Mouse (Mus musculus): Measurements from ENCODE around the gene Gm5483.
"Not testable (repeated sequence)": the region's sequence is repeated elsewhere in the genome, so short reads cannot be mapped to it uniquely, and the experiment has no call there.

Gene Gm5483

DNA sequence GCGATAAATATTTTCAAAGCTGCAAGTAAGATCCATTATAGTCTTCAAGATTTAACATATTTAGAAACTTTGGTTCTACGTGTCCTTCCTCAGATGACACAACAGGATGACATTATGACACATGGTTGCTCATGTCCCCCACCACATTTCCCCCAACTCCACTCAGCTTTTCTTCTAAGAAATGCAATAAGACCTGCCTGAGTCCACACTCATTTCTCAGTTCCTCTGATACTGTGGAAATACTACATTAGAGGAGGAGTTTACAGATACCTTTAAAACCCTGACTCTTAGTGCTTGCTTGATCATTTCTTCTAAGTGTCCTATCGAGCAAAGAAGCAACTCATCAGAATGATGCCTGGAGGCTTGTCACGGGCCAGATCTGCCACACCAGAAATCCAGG lies at the start of gene Gm5483:
Gene Gm5483, plus strand, starts transcription at position 301 of the 400 bp plus-strand sequence.
- not testable (repeated sequence) for DNase-seq (ENCODE audit: low spot score)

- no peak for DNase-seq (ENCODE audit: low spot score)
Observed at GRCm38 (mm10) chr16:36138201-36138600, 45.8 kb upstream of the Gm5483 start.

DNA sequence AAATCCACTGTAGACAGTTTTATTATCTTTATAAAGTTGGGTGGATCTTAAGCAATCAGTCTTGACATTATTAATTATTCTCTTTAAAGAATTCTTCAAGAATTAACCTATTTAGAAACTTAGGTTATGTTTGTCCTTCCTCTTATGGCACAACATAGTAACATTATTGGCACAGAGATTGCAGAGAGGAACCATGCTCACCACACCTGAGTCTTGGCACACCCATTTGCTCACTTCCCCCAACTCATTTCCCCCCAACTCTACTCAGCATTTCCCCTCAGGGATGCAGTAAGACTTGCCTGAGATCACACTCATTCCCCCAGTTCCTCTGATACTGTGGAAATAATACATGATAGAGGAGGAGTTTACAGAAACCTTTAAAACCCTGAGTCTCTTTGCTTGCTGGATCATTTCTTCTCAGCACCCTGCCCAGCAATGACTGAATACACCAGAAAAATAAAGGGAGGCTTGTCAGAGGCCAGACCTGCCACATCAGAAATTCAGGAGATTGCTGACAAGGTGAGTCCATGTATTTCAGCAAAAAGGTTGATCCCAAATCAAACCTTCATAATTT lies 27.5 kb upstream of the Gm5483 start, which contains the start of gene Stfa2l1:
Gene Stfa2l1, plus strand, starts transcription at position 410 of the 574 bp plus-strand sequence.
- DNase-seq (ENCODE audit: low spot score), result no peak

DNA sequence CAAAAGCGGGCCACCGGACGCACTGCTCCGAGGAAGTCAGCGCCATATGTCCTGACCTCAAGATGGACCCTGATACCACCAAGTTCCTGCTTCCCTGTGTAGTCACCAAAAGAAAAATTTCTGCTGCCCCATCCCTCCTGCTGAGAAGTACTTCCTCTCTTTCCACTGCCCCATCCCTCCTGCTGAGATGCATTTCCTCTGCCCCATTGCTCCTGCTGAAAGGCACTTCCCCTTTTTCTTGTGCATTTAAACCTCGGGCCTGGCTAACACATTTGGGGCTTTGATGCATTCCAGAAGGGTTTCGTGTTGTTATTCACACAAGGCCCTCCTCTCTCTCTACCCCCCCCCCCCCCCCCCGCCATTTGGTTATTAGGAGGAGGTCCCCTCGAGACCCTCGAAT lies 16.2 kb upstream of the Gm5483 start:
- not testable (repeated sequence) for DNase-seq (ENCODE audit: low spot score)

GRCm38 (mm10) chr16:36176108-36176507 lies 7.9 kb upstream of the Gm5483 start:
- DNase-seq (ENCODE audit: low spot score), result no peak

GRCm38 (mm10) chr16:36179910-36180309 lies 4.1 kb upstream of the Gm5483 start:
- no peak for DNase-seq (ENCODE audit: low spot score)

DNA sequence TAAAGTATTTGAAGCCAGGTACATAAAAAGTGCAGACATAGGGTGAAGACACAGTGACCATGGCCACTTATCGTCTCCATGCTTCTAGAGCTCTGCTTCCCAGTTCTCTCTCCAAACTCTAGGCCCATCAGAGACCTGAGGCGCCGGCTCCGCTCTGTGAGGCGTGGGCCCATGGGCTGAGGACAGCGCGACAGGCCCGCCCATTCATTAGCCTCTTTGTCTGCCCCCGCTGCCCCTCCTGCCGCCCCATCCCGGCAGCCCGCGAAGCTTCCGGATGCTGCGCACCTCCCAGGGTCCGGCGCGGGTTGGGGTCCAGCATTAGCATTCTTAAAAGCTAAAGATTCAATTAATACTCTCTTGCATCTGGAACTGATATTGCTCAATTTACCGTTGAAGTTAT lies 15.2 kb downstream of the Gm5483 start:
- DNase-seq (ENCODE audit: low spot score), result no peak

- no peak for DNase-seq (ENCODE audit: low spot score)
Observed at GRCm38 (mm10) chr16:36203846-36204245, 19.8 kb downstream of the Gm5483 start.

DNA sequence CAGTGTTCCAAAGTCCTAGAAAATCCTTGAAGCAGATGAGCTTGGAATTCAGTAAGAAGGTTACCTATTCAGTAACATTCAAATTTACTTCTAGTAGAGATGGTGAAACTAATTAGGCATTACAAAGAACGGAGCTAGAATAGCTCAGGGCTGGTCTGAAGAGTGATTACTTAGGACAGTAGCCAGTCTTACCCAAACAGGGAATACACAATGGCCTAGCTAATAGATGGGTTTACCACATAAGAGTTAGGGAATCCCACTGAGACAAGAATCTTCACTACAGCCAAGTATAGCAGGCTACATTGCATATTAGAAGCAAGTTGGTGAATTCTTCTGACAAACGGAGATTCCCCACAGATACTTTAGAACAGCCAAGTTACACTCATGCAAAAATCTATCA lies 21.7 kb downstream of the Gm5483 start:
- not testable (repeated sequence) for DNase-seq (ENCODE audit: low spot score)

- DNase-seq (ENCODE audit: low spot score), result no peak
Observed at GRCm38 (mm10) chr16:36209967-36210453, 26.0 kb downstream of the Gm5483 start, which contains the start of gene Gm5416. Gm5416 (plus strand) TSS chr16:36210403.

- DNase-seq (ENCODE audit: low spot score), result not testable (repeated sequence)
Observed at GRCm38 (mm10) chr16:36221168-36221567, 37.2 kb downstream of the Gm5483 start, which contains the start of gene 2010005H15Rik. 2010005H15Rik (plus strand) TSS chr16:36221468.

Measured in urinary bladder, postnatal 14 days (tissue).